Mouse (Mus musculus): ENCODE results near the gene Tenm4. TPM values are rescaled to one million over a fixed set of nuclear protein-coding genes. Genes with fewer than 3 reads are reported as not detected.
"Not testable (repeated sequence)": the region's sequence is repeated elsewhere in the genome, so short reads cannot be mapped to it uniquely, and the experiment has no call there.

Tenm4 gene
- polyA plus RNA-seq, 2 experiments from 2014 or later = 0.19 to 0.37 TPM

GRCm38 (mm10) chr7:96915452-96916105, 744.5 kb downstream of the Tenm4 start:
- peak; percentile 60 for ATAC-seq

GRCm38 (mm10) chr7:96920447-96921095, 749.5 kb downstream of the Tenm4 start:
- ATAC-seq = peak; percentile 83

- no peak for ATAC-seq
These were observed 751.9 kb downstream of the Tenm4 start for GRCm38 (mm10) chr7:96922927-96923326.

GRCm38 (mm10) chr7:96943715-96944377, 772.8 kb downstream of the Tenm4 start:
- no peak for ATAC-seq

DNA sequence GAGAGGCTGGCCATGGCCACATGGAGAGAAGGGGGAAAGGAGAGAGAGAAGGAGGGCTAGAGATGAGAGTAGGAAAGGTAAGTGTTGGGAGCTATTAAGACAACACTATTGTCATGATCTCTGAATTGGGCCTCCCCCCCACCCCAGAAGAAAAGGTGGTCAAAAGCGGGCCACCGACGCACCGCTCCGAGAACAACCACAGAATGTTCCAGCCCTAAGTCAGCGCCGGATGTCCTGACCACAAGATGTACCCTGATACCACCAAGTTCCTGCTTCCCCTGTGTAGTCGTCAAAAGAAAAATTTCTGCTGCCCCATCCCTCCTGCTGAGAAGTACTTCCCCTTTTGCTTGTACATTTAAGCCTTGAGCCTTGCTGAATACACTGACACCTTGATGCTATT, 775.5 kb downstream of the Tenm4 start:
- not testable (repeated sequence) for ATAC-seq

DNA sequence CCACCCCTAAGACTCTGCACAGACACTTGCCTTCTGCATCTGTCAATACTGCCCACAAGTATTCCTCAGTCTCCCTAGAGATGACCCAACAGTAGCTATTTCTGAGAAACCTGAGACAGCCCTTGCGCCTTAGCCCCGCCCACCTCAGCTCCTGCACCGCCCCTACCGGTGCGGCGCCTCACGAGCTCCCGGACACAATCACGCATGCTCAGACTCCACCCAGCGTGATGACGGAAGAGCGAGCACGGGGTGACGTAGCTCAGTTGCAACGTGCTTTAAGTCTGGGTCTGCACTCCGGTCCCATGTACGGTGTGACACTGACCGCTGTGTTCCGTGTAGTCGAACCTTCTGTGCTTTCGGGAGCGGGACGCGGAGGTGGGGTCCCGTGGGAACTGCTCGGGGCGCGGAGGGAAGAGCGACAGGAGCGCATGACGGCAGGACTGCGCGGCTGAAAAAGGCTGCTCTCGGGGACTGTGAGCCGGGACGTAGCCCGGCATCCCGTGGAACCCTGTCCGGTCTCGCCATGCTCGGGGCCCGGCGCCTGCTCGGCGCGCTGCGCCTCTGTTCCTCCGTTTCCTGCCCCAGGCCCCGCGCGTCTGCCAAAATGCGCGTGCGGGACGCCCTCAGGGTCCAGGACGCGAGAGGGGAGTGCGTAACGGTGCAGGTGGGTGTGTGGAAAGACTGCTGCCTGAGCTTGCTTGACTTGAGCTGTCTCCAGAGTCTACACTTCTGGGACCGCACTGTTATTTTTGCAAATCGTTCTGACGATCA, 780.4 kb downstream of the Tenm4 start, which contains the start of gene Nars2:
Nars2 (plus strand) TSS at position 225 of the 771 bp plus-strand sequence.
- ATAC-seq = peak; percentile 97

- no peak for ATAC-seq
These were observed 781.0 kb downstream of the Tenm4 start for GRCm38 (mm10) chr7:96952094-96952493.

GRCm38 (mm10) chr7:96959168-96959567, 788.1 kb downstream of the Tenm4 start:
- no peak for ATAC-seq
